Mouse (Mus musculus): ENCODE results near the gene Vti1a. TPM values are rescaled to one million over a fixed set of nuclear protein-coding genes. Genes with fewer than 3 reads are reported as not detected.

Vti1a gene
- polyA plus RNA-seq, 1 experiment, result 10.5 TPM

DNA sequence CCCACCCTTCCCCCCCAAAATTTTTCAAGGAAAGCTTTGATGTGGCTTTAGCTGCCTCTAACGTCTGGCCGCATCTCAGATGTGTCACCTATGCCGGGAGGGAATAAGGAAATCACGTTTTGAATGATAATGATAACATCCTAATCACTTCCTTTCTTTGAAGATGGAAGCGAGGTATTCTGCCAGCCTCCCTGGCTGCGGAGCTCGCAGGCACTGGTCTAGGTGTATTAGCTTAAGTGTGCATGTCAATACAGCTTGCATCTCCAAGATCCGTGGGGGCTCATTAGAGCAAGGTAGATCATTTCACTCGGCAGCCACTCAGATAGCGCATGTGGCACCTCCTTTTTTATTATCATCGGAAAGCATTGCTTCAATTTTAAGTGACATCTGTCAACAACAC is 74.2 kb downstream of the Vti1a start:
- no peak for TF ChIP-seq GATA1 (IDR thresholded peaks at IDR 0.05; ENCODE audit: low read length)

DNA sequence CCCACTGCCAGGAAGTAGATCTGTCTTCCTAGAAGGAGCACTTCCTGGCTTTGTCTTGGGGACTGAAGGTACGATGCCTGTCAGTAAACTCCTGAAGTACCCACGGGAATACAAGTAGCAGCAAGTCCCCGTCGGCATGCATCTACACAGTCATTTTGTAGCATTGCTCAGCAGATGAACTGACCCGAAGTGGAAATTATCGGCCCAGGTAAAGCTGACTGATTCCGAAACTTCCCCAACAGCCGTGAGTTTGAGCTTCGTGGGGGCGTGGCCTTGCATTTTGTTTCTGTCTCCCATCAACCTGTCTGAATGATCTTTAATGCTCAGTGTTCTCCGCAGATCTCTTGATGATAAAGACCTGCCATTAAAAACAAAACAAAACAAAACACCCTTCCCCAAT is 85.5 kb downstream of the Vti1a start:
- no peak for TF ChIP-seq GATA1 (IDR thresholded peaks at IDR 0.05; ENCODE audit: low read length)

DNA sequence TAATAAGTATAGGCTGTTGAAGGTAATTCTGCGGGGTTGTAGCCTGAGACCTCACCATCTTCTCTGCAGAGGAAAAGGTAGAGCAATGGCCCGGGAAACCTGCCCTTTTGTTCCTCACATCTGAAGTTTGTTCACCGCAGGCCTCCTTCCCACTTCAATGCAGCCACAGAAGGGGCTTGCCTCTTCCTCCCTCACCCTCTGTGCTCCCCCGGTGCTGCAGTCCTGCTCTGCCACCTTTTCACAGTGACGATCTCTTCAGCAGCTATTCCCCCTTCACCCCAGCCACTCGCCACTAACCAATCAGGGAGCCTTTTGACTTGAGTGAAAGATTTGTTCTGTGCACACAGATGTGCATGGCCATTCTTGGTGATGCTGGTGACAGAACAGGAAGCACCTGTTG is 92.4 kb downstream of the Vti1a start:
- no peak for TF ChIP-seq GATA1 (IDR thresholded peaks at IDR 0.05; ENCODE audit: low read length)

DNA sequence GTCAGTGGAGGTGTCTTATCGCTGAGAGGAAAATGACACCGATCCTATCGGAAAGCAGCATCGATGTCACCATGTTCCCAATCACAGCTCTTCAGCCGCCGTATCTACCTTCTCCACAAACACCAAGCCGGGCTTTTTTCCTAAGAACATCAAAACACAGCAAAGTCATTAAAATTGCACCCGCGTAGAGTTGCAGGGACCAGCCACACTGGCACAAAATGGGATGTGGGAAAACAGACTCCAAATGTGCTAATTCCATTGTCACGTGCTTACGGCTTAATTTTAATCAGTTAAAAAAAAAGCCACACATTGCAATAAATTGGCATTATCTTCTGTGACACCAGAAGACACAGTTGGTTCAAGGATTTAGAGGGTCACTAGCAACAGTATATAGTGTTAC is 95.3 kb downstream of the Vti1a start:
- no peak for TF ChIP-seq GATA1 (IDR thresholded peaks at IDR 0.05; ENCODE audit: low read length)

DNA sequence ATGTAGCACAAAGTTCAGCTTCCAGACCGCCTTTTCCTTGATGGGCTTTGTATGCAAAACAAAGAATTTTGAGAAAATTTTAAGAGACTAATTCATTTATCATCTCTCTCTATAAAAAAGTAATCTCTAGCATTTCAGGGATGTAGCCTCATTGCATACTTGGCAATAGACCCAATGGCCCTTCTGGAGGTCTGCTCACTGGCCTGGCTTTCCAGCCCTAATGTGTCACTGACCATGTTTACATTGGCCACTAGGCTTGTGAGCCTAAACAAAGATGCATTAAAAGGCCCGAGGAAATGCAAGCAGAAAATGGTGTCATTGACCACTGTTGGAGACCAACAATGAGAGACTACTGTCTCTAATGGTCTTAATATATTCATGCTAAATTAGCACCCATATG is 95.8 kb downstream of the Vti1a start:
- TF ChIP-seq GATA1 (IDR thresholded peaks at IDR 0.05; ENCODE audit: low read length), result no peak

DNA sequence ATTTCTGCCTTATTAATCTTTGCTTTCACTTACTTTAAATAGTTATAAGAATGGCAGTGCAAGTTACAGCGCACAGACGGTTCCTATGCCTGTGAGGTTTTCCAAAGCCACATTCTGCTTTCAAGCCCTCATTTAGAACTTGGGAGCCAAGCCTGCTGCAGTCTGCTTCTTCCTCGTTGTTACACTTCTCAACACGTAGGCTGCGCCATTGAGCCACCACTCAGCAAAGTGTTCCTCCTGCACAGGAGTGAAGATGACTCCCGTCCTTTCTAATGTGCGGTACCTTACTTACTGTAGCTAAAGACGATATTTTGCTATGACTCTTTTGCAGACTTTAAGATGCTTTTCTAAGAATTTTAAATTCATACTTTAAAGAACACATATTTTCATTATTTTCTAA is 98.0 kb downstream of the Vti1a start:
- TF ChIP-seq GATA1 (IDR thresholded peaks at IDR 0.05; ENCODE audit: low read length), result no peak

DNA sequence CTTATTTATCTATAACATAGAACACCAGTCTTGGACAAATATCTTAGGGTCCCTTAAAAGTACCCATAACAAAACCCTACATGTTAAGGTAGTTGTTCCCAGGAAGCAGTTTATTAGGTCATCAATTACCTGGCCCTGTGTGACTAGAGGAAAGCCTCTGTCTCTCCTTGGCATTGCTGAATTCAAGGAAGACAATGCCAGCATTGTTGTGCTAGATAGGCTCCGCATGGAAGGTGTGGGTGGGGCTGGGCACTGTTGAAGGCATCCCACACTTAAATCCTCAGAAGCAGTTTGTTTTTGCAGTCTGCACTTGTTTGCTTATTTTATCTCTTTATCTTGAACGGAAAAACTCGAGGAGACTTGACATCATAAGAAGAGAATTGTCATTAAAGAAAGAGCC is 102.7 kb downstream of the Vti1a start:
- no peak for TF ChIP-seq GATA1 (IDR thresholded peaks at IDR 0.05; ENCODE audit: low read length)

DNA sequence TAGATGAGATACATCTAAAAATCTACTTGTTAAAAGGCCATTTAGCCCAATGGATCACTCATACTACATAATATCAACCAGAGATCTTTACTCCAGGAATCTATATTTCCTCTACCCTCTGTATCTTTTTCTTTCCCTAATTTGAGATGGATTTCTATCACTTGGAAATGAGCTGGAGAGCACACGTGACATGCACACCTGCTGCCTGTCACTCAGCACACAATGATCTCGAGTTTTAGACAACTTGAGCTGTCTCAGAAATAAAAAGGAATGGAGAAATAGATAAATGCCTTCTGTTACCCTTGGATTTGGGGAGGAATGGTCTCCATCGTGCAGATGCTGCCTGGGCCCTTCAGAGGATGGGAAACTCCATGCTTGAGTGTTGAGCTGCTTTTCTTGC is 103.9 kb downstream of the Vti1a start:
- TF ChIP-seq GATA1 (IDR thresholded peaks at IDR 0.05; ENCODE audit: low read length), result no peak

DNA sequence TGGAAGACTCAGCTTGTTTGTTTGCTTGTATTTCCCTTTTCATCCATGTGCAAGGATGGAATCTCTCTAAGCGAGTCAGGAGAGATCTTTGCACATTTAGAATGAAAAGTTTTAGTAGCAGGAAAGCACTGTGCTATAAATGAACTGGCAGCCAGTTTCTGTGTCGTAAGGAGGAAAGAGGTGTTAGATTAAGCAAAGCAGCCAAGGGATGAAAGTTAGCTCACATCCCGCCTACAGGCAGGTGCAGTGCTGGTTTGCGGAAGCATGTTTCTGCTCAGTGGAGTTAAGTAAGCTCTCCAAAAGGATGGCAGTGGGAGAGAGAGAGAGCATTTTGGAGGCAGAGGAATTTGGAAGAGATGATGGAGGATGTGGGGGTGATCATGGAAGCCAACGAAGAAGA is 105.7 kb downstream of the Vti1a start:
- TF ChIP-seq GATA1 (IDR thresholded peaks at IDR 0.05; ENCODE audit: low read length), result no peak

DNA sequence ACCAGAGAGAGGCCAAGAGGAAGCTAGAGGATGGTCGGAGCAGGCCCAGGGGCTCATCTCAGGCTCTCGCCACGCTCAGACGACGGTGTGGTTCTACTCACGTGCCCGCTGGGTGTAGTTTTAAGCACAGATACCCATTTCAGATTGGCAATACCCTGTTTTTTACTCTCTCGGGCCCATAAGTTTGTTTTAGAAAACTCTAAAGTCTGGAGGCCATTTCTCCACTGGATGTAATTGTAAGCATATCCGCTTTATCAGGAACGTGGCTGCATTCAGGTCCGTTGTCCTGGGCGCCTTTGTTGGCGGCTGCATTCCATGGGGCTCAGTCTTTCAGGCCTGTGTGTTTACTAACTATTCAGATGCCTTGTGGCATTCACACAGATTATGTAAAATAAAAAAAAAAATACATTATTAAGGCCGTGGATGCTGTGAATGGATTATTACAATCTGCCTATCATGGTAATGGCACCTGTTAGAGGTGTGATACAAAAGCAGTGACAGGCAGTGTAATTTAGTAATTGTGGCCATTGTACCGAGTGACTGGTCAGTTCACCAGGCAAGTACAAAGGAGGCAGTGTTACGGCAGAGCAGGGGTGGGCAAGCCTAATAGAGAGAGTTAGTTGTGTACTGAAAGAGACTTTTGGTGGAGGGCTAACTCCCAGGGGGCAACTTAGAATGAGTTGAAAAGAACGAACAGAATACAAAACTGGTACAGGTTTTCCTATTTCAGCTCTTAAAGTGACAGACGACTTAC is 106.4 kb downstream of the Vti1a start:
- no peak for TF ChIP-seq GATA1 (IDR thresholded peaks at IDR 0.05; ENCODE audit: low read length)

DNA sequence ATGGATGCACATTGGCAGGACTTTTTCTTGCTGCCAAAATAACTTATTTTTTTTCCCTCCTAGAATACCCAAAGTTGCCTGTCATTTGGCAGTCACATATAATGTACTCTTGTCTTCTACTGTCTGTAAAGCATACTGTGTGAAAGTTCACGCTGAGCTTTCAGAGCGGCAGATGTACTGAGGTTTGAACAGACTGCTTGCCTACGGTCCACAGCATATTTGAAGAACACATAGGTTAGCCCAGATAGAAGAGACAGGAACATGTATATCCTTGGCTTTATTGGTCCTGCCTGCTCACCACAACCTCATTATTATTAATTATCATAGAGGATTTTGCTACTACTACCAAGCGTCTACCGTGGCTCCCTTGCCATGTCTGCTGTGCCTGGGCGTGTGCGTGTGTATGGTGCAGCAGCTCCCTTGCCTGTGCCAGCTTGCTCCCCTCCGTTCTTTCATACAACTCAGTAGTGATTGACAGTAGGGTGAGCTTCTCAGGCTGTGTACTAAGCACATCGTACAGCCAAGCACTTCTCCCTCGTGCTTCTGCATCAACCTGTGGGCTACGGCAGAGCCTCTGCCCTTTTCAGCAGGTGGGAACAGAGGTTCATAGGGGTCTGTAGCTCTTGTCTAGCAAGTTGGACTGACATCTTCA is 107.1 kb downstream of the Vti1a start:
- TF ChIP-seq GATA1 (IDR thresholded peaks at IDR 0.05; ENCODE audit: low read length), result no peak

DNA sequence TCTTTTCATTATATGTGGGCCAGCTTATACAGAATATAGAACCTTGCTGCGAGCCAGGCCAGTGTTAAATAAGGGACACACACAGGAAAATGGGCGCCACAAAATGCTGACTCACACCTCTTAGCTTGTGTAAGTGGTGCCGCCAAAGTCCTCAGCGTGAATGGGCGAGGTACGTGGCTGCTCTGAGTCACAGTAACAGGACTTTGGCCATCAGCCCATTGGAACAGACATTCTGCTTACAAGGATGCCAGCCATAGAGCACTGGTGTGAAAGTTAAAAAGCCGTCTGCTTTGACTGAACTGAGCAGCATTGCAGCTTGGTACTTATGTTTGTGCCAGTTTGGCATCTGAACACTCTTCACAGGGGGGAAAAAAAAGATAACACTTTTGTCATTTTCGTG is 107.9 kb downstream of the Vti1a start:
- TF ChIP-seq GATA1 (IDR thresholded peaks at IDR 0.05; ENCODE audit: low read length), result no peak

DNA sequence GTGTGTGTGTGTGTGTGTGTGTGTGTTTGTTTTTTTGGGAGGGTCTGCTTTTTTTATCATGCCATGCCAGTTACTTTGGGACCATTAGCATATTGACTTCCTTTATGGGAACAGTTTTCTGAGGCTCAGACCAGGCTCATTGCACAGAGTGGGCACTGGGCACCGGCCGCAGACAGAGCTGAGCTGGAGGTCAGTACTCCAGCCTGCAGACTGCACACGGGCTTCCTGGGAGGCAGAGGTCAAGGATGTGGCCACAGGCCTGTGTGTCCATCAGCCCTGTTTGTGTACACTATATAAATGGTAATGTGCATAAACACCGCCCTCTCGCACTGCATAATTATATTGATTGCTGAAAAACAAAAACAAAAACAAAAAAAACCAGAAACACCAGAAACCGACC is 108.4 kb downstream of the Vti1a start:
- TF ChIP-seq GATA1 (IDR thresholded peaks at IDR 0.05; ENCODE audit: low read length), result no peak

DNA sequence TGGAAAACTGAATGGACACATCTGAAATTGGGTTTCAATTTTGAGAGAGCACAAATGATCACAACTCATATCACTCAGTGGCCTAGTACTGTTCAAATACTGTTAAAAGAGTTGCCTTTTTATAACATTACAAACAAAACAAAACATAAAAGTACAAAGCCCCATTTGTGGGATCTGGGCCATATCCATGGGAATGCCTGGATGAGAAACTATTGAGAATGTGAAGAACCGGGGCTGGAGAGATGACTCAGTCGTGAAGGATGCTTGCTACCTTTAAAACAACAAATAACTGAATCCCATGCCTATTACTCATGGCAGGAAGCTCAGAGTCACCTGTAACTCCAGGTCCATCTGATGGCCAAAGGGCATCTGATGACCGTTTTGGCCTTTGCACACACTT is 124.2 kb downstream of the Vti1a start:
- no peak for TF ChIP-seq GATA1 (IDR thresholded peaks at IDR 0.05; ENCODE audit: low read length)

DNA sequence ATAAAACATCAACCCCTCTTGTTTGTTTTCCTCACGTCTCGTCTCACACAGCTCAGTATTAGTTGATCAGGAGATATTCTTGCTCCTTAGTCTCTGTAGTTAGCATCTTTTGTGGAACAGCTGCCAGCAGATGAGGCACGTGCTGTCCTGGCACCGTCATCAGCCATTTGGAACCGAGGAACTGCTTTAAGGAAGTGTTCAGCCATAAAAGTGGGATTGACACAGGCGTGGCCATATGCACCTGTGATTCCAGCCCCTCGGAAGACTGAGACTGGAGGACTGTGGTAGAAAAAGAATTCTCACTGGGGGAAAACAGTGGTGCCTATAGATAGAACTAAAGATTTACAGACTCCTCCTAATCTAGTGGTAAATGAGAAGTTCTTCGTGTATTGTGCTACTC is 127.5 kb downstream of the Vti1a start:
- TF ChIP-seq GATA1 (IDR thresholded peaks at IDR 0.05; ENCODE audit: low read length), result no peak

DNA sequence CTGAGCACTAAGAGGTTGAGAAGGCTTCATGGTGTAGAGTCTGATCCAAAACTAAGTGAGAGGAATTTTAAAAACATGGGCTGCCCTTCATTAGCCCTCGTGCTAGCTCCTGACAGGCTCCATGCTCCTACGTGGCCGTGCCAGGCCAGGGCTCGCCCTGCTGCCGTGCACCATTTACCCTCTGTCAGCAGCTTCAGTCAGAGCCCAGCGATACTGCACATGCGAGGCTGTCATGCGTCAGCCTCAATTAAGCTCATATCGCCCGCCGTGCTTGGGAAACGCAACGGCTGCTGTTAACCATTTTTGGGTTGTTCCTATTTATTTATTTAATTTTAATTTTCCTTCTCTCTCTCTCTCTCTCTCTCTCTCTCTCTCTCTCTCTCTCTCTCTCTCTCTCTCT is 133.0 kb downstream of the Vti1a start:
- no peak for TF ChIP-seq GATA1 (IDR thresholded peaks at IDR 0.05; ENCODE audit: low read length)

DNA sequence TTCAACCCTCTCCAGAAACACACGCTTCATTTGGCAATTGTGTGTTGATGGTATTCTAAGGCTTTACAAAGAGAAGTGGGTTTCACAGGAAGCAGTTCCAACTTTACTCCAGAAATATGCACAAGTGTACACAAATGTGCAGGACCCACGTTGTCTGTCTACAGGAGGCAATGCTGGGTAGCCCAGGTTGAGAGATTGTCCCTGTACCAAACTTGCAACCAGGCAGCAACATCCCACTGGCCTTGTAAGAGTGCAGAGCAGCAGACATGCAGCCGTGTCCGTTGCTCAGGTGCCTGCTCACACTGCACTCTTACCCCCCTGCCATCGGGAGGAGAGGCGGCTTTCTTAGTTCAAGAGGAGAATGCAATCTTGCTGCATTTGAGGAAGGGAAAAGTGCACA is 133.4 kb downstream of the Vti1a start:
- TF ChIP-seq GATA1 (IDR thresholded peaks at IDR 0.05; ENCODE audit: low read length), result no peak

Data from G1E-ER4 (cell line).